Mouse (Mus musculus): ENCODE measurements around the gene Stag2. TPM values are rescaled to one million over a fixed set of nuclear protein-coding genes. Genes with fewer than 3 reads are reported as not detected.

The Stag2 gene
- total RNA-seq, 2 experiments from 2014 or later: 50.9 to 55.5 TPM

DNA sequence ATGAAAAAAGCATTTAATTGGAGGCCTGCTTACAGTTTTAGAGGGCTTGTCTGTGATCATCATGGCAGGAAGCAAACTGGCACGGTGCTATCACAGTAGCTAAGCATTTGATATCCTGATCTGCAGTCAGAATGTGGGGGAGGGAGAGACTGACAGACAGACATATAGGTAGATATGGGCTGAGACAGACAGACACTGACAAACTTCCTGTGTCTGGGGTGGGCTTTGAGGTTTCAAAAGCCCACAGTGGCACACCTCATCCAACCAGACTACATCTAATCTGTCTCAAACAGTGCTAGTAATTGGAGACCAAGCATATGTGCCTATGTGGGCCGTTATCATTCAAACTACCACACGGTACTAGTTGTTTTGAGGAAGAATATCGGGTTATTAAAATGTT lies 53.4 kb downstream of the Stag2 start:
- no peak for DNase-seq (ENCODE audit: extremely low spot score in 1 of 2, low spot score in 1 of 2)

DNA sequence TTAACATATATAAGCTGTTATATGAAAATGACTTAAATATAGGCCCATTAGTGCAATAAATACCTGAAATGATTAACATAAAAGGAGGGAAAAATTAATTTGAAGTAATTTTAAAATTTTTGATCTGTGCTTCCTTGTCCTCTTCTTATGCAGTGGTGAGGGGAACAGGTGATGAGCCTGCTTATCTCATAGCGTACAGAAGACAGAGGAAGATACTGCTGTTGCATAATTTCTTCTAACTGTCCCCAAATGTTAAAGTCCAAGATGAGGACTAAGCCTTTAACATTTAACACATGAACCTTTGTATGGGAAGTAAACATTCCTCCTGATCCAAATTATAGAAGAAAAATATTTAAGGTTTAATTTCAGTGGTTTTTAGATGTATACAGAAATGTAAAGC lies 66.6 kb downstream of the Stag2 start:
- no peak for DNase-seq (ENCODE audit: extremely low spot score in 1 of 2, low spot score in 1 of 2)

DNA sequence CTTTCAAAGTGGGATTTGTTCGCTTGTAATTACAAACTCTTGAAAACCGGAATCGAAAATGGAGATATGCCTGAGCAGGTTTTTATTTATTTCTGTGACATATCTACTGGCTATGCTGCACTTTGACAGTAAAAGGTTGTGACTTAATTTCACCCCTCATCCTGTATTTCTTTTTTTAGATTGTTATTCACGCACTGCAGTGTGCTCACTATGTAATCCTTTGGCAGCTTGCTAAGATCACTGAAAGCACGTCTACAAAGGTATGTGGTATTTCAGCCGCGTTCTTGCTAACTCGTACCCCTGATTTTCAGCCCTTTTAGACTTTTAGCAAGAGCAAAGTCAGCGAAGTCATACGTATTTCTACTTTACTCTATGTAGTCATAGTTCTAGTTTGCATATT lies 101.2 kb downstream of the Stag2 start:
- no peak for DNase-seq (ENCODE audit: extremely low spot score in 1 of 2, low spot score in 1 of 2)

DNA sequence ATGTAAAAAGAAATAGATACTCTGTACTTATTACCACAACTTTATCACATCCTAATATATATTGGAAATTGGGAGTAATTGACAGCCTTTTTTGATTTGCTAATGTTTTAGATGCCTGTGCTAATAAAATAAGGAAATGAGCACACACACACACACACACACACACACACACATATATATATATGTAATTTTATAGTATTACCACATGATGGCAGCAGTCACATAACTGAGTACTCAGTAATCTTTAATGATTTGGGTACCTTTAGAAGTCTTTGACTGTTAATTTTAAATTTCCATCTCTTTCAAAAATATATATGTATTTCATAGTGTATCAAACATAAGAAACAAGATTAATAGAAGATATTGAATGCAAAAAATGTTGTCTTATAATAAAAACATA lies 123.6 kb downstream of the Stag2 start:
- DNase-seq (ENCODE audit: extremely low spot score in 1 of 2, low spot score in 1 of 2): no peak

DNA sequence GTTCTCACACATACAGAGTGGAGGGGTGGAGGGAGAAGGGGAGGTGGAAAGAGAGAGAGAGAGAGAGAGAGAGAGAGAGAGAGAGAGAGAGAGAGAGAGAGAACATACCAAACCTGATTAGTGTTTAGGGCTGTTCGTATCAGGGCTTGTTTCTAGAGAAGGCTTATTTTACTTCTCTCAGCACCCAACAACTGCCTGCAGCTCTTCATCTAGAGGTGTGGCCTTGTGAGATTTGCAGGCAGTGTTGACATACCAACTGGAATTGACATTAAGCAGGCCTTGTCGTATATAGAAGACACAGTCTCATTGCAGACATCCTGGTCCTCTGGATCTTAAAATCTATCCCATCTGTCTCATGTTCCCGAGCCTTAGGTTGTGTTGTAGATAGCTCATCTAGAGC lies 141.1 kb downstream of the Stag2 start:
- no peak for DNase-seq (ENCODE audit: extremely low spot score in 1 of 2, low spot score in 1 of 2)

DNA sequence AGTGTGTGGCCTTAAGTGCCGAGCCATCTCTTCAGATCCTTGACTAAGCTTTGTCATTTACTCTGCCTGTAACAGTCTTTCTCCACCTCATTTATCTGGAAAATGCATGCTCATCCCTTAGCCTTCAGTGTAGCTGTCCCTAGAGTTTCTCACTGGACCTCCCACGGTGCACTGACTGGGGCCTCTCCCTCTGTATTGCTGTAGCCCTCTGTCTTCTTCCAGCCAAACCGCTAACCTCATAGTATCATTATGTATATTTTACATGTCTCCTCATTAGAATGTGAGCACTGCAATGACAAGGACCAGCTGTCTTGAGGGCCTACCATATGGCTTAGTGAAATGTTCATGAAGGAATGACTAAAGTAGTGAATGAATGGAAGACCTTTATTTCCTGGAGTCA lies 166.1 kb downstream of the Stag2 start:
- no peak for DNase-seq (ENCODE audit: extremely low spot score in 1 of 2, low spot score in 1 of 2)

DNA sequence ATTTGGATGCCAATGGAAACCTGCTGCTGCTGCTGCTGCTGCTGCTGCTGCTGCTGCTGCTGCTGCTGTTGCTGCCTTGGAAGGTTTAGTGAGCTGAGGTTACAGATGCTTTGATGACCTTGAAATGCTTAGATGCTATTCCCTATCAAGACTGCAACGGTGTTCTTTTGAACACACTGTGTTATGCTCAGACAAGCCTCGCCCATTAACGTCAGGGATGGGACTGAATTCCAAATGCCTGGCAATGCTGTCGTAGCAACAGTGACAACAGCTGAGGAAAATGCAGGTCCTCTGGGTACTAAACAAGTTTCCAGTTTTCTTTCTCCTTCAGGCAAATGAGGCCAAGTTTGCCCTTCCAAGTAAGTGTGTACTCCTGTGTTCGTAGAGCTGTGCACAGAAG lies 171.3 kb downstream of the Stag2 start:
- DNase-seq (ENCODE audit: extremely low spot score in 1 of 2, low spot score in 1 of 2): no peak

DNA sequence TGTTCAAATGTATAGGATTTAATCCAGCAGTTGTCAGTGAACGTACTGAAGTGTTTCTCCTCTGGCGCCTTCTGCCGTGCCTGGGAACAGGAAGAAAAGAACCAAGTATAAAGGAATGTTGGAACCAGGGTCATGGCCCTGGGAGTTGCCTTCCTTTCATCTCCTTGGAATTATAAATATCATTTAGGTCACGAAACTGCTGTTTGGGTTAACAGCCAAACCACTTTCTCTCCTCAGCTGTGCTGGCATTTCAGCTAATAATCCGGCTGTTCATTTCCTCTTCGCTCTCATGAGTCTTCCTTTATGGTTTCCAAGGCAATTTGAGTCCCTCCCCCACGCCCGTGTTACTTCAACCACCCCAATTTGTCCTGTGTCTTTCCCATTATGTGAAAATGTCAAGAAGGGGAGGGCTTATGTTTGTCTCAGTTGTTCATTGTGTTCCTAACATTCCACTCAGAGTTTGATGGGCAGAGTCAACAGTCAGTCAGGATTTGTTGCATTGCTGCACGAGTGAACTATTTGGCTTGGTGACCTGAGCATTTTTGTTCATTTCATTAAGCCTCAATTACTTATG lies 172.2 kb downstream of the Stag2 start:
- no peak for DNase-seq (ENCODE audit: extremely low spot score in 1 of 2, low spot score in 1 of 2)

DNA sequence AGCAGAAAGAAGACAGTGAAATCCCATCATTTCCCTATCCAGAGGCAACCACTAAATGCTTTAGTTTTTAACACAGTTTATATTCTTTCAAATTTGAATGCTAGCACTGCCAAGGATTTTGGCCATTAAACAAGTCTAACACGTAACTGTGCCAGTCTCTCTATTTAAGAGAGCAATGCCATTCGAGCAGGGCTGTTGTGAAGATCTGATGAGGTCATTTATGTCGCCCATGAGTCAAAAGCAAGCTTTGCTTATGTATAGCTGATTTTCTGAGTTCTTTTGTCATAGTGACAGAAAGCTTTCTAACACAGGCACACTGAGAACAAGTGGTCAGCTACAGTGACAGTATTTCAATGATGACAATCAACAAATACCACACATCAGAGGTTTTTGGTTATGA lies 175.7 kb downstream of the Stag2 start:
- no peak for DNase-seq (ENCODE audit: extremely low spot score in 1 of 2, low spot score in 1 of 2)

Other genes with a start within 250 kb of the Stag2 start
- 10 to 100 TPM; 47.1 to 47.8 TPM for gene Thoc2, start 228.6 kb upstream of the Stag2 start, total RNA-seq (2021)
- 10 to 100 TPM; 51.0 to 55.6 TPM for gene Xiap, start 89.6 kb upstream of the Stag2 start, total RNA-seq (2021)

Measured in layer of hippocampus, postnatal 25 days (tissue).